Mouse (Mus musculus) embryonic facial prominence, embryonic 10.5 days (tissue): Measurements from ENCODE around the gene Sgcg. TPM values are rescaled to one million over a fixed set of nuclear protein-coding genes. Genes with fewer than 3 reads are reported as not detected.

Source experiments
- DNase-seq: peaks from one replicate; pipeline ENCODE4 v3.0.0-alpha.2; 2017; ENCODE audit warnings: low spot score
- H3K27ac ChIP-seq: fragments of 300-500 bp; sonication (generic); replicated peaks from 2 replicates; pipeline ENCODE4 v1.5.1; 2016; ENCODE audit warnings: mild to moderate bottlenecking
- H3K27me3 ChIP-seq: fragments of 300-500 bp; sonication (generic); replicated peaks from 2 replicates; pipeline ENCODE4 v1.6.1; 2016; ENCODE audit warnings: low read depth, mild to moderate bottlenecking; ENCODE audit not compliant: poor library complexity, severe bottlenecking
- H3K36me3 ChIP-seq: fragments of 300-500 bp; sonication (generic); replicated peaks from 2 replicates; pipeline ENCODE4 v1.6.1; 2016; ENCODE audit warnings: mild to moderate bottlenecking, moderate library complexity
- H3K4me1 ChIP-seq: fragments of 300-500 bp; sonication (generic); 2 replicates; pipeline ENCODE4 v1.6.1; 2016
- H3K4me3 ChIP-seq: fragments of 300-500 bp; sonication (generic); 2 replicates; pipeline ENCODE4 v1.5.1; 2016; ENCODE audit warnings: mild to moderate bottlenecking, moderate library complexity
- H3K9me3 ChIP-seq: fragments of 300-500 bp; sonication (generic); 2 replicates; pipeline ENCODE4 v1.6.1; 2016; ENCODE audit warnings: mild to moderate bottlenecking
- WGBS: fragments of 180-500 bp; shearing (Covaris S2); methylation state at CpG from one replicate; pipeline ENCODE4 v1.1.7; 2016; 5-methylcytosine and 5-hydroxymethylcytosine counted together
- polyA plus RNA-seq: library from polyadenylated mRNA; unstranded; fragments of >200 nt; fragmentation: Nextera tagmentation; extraction: Ambion mirVana; gene quantifications from 2 replicates; pipeline ENCODE4 v1.2.1, GENCODE M21; 2016

The Sgcg gene
- polyA plus RNA-seq, 1 experiment from 2014 or later: not detected

- Histone ChIP-seq H3K9me3 (no peaks in the 10 kb centered on the region), H3K4me3 (no peak overlapping the region), H3K36me3 (no peaks in the 10 kb centered on the region), H3K4me1 (peaks cover 28% of the 10 kb centered on the region), H3K27ac (no peak overlapping the region), H3K27me3 (no peaks in the 10 kb centered on the region)
- no peak for DNase-seq
- 62% methylated on average over 1 of the region's 1 CpGs for WGBS
Observed at GRCm38 (mm10) chr14:61226151-61226550, 32.1 kb downstream of the Sgcg start.

GRCm38 (mm10) chr14:61224387-61225077 is 33.8 kb downstream of the Sgcg start:
- peak overlapping the region; percentile 51; the same call in 1 of the 2 replicates for H3K27ac ChIP-seq
- no peaks in the 10 kb centered on the region for H3K36me3 ChIP-seq
- DNase-seq: no peak
- WGBS: 87% methylated on average over 5 of the region's 5 CpGs
- H3K9me3 ChIP-seq: no peaks in the 10 kb centered on the region
- no peak overlapping the region for H3K4me3 ChIP-seq
- H3K27me3 ChIP-seq: no peaks in the 10 kb centered on the region
- H3K4me1 ChIP-seq: peaks cover 38% of the 10 kb centered on the region

DNA sequence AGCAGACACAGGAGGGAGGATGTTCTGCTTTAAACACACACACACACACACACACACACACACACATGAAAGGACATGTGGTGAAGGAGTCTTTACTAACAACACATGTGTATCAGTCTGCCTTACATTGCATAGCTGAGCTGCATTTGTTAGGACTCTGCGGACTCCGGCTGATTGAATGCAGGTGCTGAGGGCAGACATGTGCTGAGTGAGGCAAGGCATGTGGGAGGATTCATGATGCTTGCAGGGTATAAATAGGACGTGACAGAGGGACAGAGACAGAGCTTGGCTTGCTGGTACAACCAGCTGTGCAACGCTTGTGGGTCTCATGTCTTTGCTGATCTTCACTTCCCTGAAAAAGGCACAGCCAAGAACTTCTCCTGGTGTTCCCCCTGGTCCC is 34.5 kb downstream of the Sgcg start:
- no peak overlapping the region for H3K4me3 ChIP-seq
- WGBS: 63% methylated on average over 4 of the region's 4 CpGs
- H3K27me3 ChIP-seq: no peaks in the 10 kb centered on the region
- no peaks in the 10 kb centered on the region; the same call in 1 of the 2 replicates for H3K9me3 ChIP-seq
- H3K4me1 ChIP-seq: peaks cover 38% of the 10 kb centered on the region
- no peaks in the 10 kb centered on the region for H3K36me3 ChIP-seq
- peak overlapping the region; percentile 51 for H3K27ac ChIP-seq
- DNase-seq: peak; percentile 68

GRCm38 (mm10) chr14:61222506-61222905 is 35.8 kb downstream of the Sgcg start:
- peaks cover 38% of the 10 kb centered on the region for H3K4me1 ChIP-seq
- no peak overlapping the region for H3K4me3 ChIP-seq
- no peaks in the 10 kb centered on the region for H3K36me3 ChIP-seq
- H3K9me3 ChIP-seq: no peaks in the 10 kb centered on the region; the same call in 1 of the 2 replicates
- WGBS: 24% methylated on average over 6 of the region's 6 CpGs
- DNase-seq: peak; percentile 56
- peak overlapping the region; percentile 35 for H3K27ac ChIP-seq
- H3K27me3 ChIP-seq: no peaks in the 10 kb centered on the region

GRCm38 (mm10) chr14:61221166-61221565 is 37.1 kb downstream of the Sgcg start:
- peak; percentile 22 for DNase-seq
- H3K36me3 ChIP-seq: no peaks in the 10 kb centered on the region
- peaks cover 38% of the 10 kb centered on the region for H3K4me1 ChIP-seq
- H3K9me3 ChIP-seq: no peaks in the 10 kb centered on the region; the same call in 1 of the 2 replicates
- H3K27ac ChIP-seq: peak overlapping the region; percentile 69
- no peaks in the 10 kb centered on the region for H3K27me3 ChIP-seq
- H3K4me3 ChIP-seq: no peak overlapping the region
- WGBS: 62% methylated on average over 5 of the region's 5 CpGs

- Histone ChIP-seq H3K27ac (no peak overlapping the region), H3K36me3 (peaks cover 72% of the 10 kb centered on the region), H3K4me3 (no peak overlapping the region), H3K4me1 (no peaks in the 10 kb centered on the region), H3K27me3 (no peaks in the 10 kb centered on the region), H3K9me3 (peaks cover 10% of the 10 kb centered on the region; the same call in 1 of the 2 replicates)
- DNase-seq: no peak
- WGBS: 97% methylated on average over 6 of the region's 6 CpGs
Observed at GRCm38 (mm10) chr14:61211754-61212153, 46.5 kb downstream of the Sgcg start.

DNA sequence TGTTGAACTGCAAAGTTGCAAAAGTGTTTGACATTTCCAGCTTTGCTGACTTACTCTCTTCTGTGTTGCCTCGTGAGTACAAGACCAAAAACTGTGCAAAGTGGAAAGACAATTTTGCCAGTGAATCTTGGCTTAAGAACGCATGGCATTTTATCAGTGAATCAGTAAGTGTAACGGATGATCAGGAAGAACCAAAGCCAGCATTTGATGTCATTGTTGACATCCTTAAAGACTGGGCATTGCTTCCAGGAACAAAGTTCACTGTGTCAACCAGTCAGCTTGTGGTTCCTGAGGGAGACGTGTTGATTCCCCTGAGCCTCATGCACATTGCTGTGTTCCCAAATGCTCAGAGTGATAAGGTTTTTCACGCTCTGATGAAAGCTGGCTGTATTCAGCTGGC is 48.2 kb downstream of the Sgcg start:
- peaks cover 88% of the 10 kb centered on the region for H3K36me3 ChIP-seq
- H3K4me3 ChIP-seq: no peak overlapping the region
- no peaks in the 10 kb centered on the region for H3K4me1 ChIP-seq
- peaks cover 16% of the 10 kb centered on the region for H3K9me3 ChIP-seq
- no peak for DNase-seq
- WGBS: 93% methylated on average over 5 of the region's 5 CpGs
- H3K27ac ChIP-seq: no peak overlapping the region
- H3K27me3 ChIP-seq: no peaks in the 10 kb centered on the region

- no peak for DNase-seq
- no peak overlapping the region for H3K27ac ChIP-seq
- H3K4me3 ChIP-seq: no peak overlapping the region
- H3K27me3 ChIP-seq: no peaks in the 10 kb centered on the region
- H3K9me3 ChIP-seq: 0 out of 2 replicates have a peak, but pooled peaks cover 2% of the 10 kb centered on the region
- H3K4me1 ChIP-seq: 0 out of 2 replicates have a peak, but pooled peaks cover 3% of the 10 kb centered on the region
- WGBS: 90% methylated on average over 4 of the region's 4 CpGs
- peaks cover 69% of the 10 kb centered on the region for H3K36me3 ChIP-seq
Observed at GRCm38 (mm10) chr14:61194416-61194815, 63.9 kb downstream of the Sgcg start.

GRCm38 (mm10) chr14:61192326-61192725 is 66.0 kb downstream of the Sgcg start:
- peaks cover 58% of the 10 kb centered on the region for H3K36me3 ChIP-seq
- 0 out of 2 replicates have a peak, but pooled peaks cover 3% of the 10 kb centered on the region for H3K4me1 ChIP-seq
- WGBS: 82% methylated on average over 10 of the region's 10 CpGs
- H3K9me3 ChIP-seq: no peaks in the 10 kb centered on the region
- no peak for DNase-seq
- H3K27ac ChIP-seq: no peak overlapping the region
- no peak overlapping the region for H3K4me3 ChIP-seq
- no peaks in the 10 kb centered on the region for H3K27me3 ChIP-seq

GRCm38 (mm10) chr14:61191904-61192303 is 66.4 kb downstream of the Sgcg start:
- H3K4me3 ChIP-seq: no peak overlapping the region
- H3K9me3 ChIP-seq: no peaks in the 10 kb centered on the region
- no peak overlapping the region for H3K27ac ChIP-seq
- peaks cover 55% of the 10 kb centered on the region for H3K36me3 ChIP-seq
- H3K4me1 ChIP-seq: 0 out of 2 replicates have a peak, but pooled peaks cover 3% of the 10 kb centered on the region
- 89% methylated on average over 7 of the region's 7 CpGs for WGBS
- no peak for DNase-seq
- no peaks in the 10 kb centered on the region for H3K27me3 ChIP-seq

DNA sequence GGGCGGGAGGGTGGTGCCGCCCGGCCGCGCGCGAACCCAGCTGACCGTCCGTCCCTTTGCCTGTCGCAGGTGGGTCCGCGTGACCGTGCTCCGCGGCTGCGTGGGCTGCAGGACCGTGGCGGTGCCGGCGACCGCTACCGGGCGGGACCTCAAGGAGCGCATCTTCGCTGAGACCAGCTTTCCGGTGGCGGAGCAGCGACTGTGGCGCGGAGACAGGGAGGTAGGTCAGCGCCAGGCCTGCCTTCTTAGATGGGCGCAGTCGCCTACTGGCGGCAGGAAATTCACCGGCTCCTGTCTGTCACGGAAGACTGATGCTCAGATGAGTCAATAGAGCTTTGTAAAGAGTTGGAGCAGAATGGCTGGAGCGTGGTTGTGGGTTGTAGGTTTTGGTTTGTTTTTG is 85.1 kb downstream of the Sgcg start:
- peaks cover 22% of the 10 kb centered on the region for H3K4me1 ChIP-seq
- no peaks in the 10 kb centered on the region; the same call in 1 of the 2 replicates for H3K36me3 ChIP-seq
- under 1% methylated on average over 37 of the region's 37 CpGs for WGBS
- peak overlapping the region; percentile 83 for H3K4me3 ChIP-seq
- DNase-seq: no peak
- peak overlapping the region; percentile 93 for H3K27ac ChIP-seq
- no peaks in the 10 kb centered on the region for H3K9me3 ChIP-seq
- H3K27me3 ChIP-seq: peaks cover 23% of the 10 kb centered on the region

DNA sequence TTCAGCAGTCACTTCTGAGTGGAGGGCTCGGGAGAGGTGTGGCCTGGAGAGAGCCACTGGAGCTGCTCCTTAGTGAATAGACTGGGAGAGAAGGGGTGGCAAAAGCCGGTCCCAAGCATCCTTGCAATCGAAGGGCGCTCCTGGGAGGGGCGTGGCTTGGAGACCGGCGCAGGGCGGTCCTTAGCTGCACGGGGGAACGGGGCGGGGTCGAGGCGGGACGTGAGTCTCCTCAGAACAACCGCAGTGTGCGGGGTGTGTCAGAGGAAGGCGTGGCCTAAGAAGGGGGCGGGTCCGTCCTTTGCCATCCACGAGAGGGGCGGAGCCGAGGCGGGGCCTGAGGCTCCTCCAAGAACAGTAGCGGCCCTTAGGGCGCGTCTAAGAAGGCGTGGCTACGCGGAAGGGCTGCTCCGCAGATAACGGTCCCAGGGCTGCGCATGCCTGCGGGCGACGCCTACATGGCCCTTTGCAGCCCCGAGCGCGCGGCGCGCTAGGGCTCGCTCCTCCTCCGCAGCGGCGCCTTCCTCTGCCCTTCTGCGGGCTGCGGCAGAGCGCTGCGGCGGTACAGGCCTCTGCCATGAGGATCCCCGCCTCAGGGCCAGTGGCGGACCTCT is 85.6 kb downstream of the Sgcg start:
- H3K4me3 ChIP-seq: peak overlapping the region; percentile 83

More for the DNA sequence above, 85.6 kb downstream of the Sgcg start:
- under 1% methylated on average over 52 of the region's 52 CpGs for WGBS
- Histone ChIP-seq H3K9me3 (no peaks in the 10 kb centered on the region), H3K27me3 (peaks cover 29% of the 10 kb centered on the region), H3K36me3 (no peaks in the 10 kb centered on the region; the same call in 1 of the 2 replicates), H3K27ac (peak overlapping the region; percentile 93), H3K4me1 (peaks cover 22% of the 10 kb centered on the region)
- DNase-seq: peak; percentile 100
